Mouse (Mus musculus) neural tube, embryonic 10.5 days (tissue): Measurements from ENCODE around the gene Arsa.
A peak's percentile ranks its signal among the peaks of the same experiment; 100 is the strongest.
"Not testable (repeated sequence)": the region's sequence is repeated elsewhere in the genome, so short reads cannot be mapped to it uniquely, and the experiment has no call there.

Source experiments
- DNase-seq: peaks from one replicate; pipeline ENCODE4 v3.0.0-alpha.2; 2017; ENCODE audit warnings: low spot score; ENCODE audit errors: extremely low spot score

Gene Arsa

GRCm38 (mm10) chr15:89455642-89456041 is 21.6 kb downstream of the Arsa start:
- DNase-seq, result no peak

DNA sequence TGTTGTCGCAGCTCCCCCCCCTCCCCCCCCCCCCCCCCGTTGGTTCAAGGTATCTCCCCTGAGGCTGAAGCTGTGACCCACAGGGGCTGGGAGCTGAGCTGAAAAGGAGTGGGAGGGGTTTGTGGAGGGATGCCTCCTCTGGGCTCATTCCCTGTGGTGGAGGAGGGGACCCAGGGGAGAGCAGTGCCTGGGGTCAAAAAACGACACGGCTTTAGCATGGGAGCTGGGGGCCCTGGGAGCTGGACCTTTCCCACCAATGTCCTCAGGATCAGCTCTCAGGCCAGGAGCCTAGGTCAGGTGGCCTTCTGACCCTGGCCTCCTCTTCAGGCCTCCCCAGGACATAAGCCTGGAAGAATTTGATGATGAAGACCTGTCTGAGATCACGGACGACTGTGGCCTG is 22.4 kb downstream of the Arsa start:
- DNase-seq, result no peak

GRCm38 (mm10) chr15:89453865-89454478 is 23.3 kb downstream of the Arsa start, which contains the start of gene Mapk8ip2:
Gene Mapk8ip2 (plus strand): TSS chr15:89453913.
- DNase-seq, result peak; percentile 59

GRCm38 (mm10) chr15:89452906-89453864 is 24.0 kb downstream of the Arsa start:
- peak; percentile 72 for DNase-seq

DNA sequence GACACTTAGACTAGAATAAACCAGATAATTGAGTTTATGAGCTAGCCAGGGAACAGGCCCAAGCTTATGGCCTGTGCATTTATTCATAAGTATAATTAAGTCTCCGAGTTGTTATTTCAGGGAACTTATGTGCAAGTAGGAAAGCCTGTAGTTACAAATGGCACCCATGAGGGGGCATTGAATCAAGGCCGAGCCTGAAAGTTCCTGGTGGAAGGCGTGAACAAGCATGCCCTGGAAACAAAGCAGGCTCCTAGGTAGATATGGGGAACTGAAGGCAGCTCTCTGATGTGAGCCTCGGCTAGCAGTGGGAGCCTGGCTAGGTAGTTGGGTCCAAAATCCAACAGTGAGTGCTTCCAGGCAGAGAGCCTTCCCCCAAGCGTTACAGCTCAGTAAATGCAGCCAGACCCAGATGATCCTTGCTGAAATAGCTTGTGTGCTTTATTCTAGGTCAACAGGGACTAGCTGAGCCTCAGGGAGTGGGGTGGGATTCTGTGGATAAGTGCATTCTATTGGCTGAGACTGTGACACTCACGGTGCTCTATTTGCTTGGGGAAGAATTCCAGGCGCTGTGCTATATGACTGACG is 34.6 kb downstream of the Arsa start:
- DNase-seq, result no peak

- DNase-seq, result no peak
Observed at GRCm38 (mm10) chr15:89435878-89436277, 41.3 kb downstream of the Arsa start.

DNA sequence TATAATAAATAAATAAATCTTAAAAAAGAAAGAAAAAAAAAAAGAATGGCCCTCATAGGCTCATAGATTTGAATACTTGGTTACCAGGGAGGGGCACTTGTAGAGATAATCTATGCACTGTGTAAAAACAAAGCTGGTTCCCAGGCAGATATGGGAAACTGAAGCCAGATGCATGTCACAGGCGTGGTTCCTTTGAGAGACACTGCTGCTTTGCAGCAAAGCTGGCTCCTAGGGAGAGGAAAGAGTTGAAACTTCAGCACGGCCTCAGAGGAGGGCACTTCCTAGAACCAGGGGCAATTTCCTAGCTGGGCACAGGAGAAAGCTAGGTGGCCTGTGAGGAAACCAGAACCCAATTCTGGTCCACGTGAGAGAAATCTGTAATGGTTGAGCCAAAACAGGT is 43.1 kb downstream of the Arsa start:
- DNase-seq, result no peak

GRCm38 (mm10) chr15:89432946-89433345 is 44.3 kb downstream of the Arsa start:
- DNase-seq, result no peak

GRCm38 (mm10) chr15:89431806-89432205 is 45.4 kb downstream of the Arsa start:
- no peak for DNase-seq

DNA sequence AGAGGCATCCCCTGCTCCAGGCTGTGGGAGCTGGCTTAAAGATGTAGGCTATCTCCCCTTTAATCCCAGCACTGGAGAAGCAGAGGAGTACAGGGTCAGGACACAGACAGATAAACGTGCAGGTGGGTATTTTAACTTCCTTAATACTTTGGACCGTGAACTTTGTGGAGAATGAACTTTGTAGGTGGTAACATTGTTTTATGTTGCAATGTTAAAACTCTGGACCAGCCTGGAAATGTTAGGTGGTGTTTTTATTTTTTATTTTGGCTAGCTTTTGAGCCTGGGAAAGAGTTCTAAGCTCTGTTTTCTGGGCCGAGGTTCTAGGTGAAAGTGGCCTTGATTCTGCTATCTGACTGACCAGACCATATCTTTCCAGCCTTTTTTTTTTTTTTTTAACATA is 46.0 kb downstream of the Arsa start:
- no peak for DNase-seq

- DNase-seq, result not testable (repeated sequence)
Observed at GRCm38 (mm10) chr15:89430771-89431170, 46.5 kb downstream of the Arsa start.

DNA sequence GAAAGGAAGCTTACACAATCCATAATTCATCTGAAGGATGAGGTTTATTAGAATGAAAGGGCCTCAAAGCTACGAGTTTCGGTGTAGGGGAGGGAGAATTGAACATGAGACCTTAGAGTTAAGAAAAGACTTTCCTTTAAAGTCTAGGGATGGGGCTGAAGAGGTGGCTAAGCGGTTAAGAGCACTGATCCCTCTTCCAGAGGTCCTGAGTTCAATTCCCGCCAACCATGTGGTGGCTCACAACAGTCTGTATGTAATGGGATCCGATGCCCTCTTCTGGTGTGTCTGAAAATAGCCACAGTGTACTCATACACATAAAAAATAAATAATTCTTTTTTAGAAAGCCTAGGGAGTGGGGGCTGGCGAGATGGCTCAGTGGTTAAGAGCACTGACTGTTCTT is 46.9 kb downstream of the Arsa start:
- DNase-seq, result no peak

GRCm38 (mm10) chr15:89429352-89430221 is 47.6 kb downstream of the Arsa start, which contains the start of the genes C730034F03Rik, Gm44502 and Chkb:
Gene C730034F03Rik (plus strand): TSS chr15:89429589.
Gene Gm44502 (minus strand): TSS chr15:89429696.
Gene Chkb (minus strand): TSS chr15:89429908.
- peak; percentile 91 for DNase-seq

GRCm38 (mm10) chr15:89428821-89429351 is 48.3 kb downstream of the Arsa start:
- DNase-seq, result no peak

GRCm38 (mm10) chr15:89428136-89428790 is 49.0 kb downstream of the Arsa start:
- no peak for DNase-seq

DNA sequence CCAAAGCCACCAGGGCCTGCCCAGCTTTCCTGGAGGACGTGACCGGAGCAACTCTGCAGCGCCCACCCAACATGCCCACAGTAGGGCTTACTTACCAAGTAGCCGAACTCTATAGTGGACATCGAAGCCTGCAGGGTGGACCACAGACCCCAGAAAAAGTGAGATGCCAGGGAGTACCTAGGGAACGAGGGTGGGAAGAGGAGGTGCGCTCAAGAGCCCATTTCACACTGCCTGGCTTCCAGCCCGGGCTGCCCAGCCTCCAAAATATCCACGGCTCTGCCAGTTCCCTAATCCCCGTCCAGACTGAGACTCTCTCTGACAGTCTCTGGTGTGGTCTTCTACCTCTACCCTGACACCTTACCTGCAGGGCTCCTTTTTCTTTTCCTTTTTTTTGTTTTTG is 50.5 kb downstream of the Arsa start:
- no peak for DNase-seq

GRCm38 (mm10) chr15:89425711-89426121 is 51.5 kb downstream of the Arsa start, which contains the start of gene Cpt1b:
Gene Cpt1b (minus strand): TSS chr15:89425863.
- DNase-seq, result no peak

DNA sequence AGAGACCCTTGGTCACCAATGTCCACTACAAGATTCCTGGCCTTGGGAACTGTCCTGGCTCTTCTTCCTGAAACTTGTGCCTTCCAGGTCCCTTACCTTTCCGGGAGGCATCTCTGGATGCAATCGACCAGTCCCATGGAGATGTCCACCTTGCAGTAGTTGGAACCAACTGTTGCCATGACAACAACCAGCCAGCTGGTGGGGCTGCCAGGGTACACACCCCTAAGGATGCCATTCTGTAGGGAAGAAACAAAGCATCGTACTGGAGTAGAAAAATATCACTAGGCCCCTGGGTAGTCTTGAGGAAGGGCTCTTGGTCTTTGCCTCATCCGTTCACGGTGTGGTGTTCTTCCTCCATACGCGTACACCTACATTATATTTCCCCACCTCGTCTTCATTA is 52.6 kb downstream of the Arsa start:
- no peak for DNase-seq
